Mouse (Mus musculus): ENCODE results near the gene Cyp2g1. TPM values are rescaled to one million over a fixed set of nuclear protein-coding genes. Genes with fewer than 3 reads are reported as not detected.

Cyp2g1 gene
- polyA plus RNA-seq, 1 experiment = not detected

Other genes starting within 250 kb of the Cyp2g1 start
- not detected in 2 replicates for gene Vmn1r185, start 190.4 kb upstream of the Cyp2g1 start, polyA plus RNA-seq (2012; rRNA removed)
- gene Cyp2b23, start 122.5 kb upstream of the Cyp2g1 start, polyA plus RNA-seq (2012; rRNA removed) = not detected in 2 replicates
- gene Cyp2b19, start 51.8 kb upstream of the Cyp2g1 start, polyA plus RNA-seq (2012; rRNA removed) = 0.24 TPM in 1 of 2 replicates, not detected in the other
- gene Cyp2a5, start 26.4 kb downstream of the Cyp2g1 start, polyA plus RNA-seq (2012; rRNA removed) = 28.3 and 52.7 TPM in 2 replicates
- not detected in 2 replicates for gene Cyp2a22, start 130.5 kb downstream of the Cyp2g1 start, polyA plus RNA-seq (2012; rRNA removed)
- 0.11 and 0.12 TPM in 2 replicates for gene Cyp2a12, start 220.2 kb downstream of the Cyp2g1 start, polyA plus RNA-seq (2012; rRNA removed)